Mouse (Mus musculus): Measurements from ENCODE around the gene Ssbp3.

DNA sequence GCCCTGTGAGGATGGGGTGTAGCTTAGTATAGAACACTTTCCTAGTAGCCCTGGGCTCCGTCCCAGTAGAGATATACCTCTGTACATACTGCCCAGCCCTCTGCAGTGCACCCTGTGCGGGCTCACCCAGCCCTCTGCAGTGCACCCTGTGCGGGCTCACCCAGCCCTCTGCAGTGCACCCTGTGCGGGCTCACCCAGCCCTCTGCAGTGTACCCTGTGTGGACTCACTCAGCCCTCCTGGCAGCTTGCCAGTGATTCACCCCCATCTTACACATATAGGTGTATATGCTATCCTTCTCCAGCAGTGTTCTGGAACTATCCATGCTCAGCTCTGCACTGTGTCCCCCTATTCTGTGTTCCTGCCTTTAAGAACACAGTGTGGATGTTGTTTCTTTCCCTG is 168.4 kb downstream of the Ssbp3 start:
- no peak for TF ChIP-seq POLR2A (IDR thresholded peaks at IDR 0.05; ENCODE audit: low read depth, low read length)
- TF ChIP-seq CTCF (IDR thresholded peaks at IDR 0.05; ENCODE audit: borderline replicate concordance, insufficient read depth, low read length): no peak
